In the genomic region with DNA sequence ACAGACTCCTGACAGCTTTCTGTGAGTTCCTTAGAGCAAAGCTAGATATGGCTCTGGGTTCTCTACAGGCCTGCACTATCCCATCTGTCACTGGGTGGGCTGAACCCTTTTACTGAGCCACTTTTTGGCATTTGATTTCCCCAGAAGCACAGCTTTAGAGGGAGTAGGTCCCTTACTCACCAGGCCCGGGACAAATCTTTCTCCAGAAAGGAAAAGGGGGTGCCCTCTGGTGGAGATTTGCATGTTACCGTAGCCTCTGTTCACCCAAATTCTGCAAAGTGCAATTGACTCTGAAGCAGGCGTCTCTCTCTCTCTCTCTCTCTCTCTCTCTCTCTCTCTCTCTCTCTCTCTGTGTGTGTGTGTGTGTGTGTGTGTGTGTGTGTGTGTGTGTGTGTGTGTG, we compare ENCODE assay signal across 10 mouse cellular contexts. TPM values are rescaled to one million over a fixed set of nuclear protein-coding genes. Genes with fewer than 3 reads are reported as not detected.
DNase-seq lines count a peak whose midpoint lies in the region; ATAC-seq and TF ChIP-seq lines count a peak whose summit lies in the region.
"Had no signal": no experiment of that assay in that cellular context is flagged by ENCODE, and none has a peak within 500 bp of the region (broad histone marks: within the 10 kb centered on the region; RNA-seq: fewer than 3 reads in every experiment).

No protein-coding gene starts in this region.

- no peak overlapping the region for H3K9ac ChIP-seq in forebrain, embryonic 14.5 days (ENCODE audit: low read length)
- H3K9ac ChIP-seq in forebrain, embryonic 13.5 days: no peak overlapping the region
- H3K9ac ChIP-seq in limb, embryonic 14.5 days (ENCODE audit: low read depth, low read length, severe bottlenecking): no peak overlapping the region

- H3K4me3 ChIP-seq in forebrain, embryonic 14.5 days (ENCODE audit: low read depth, low read length): no peak overlapping the region
- no peak overlapping the region for H3K4me3 ChIP-seq in forebrain, embryonic 13.5 days
- H3K4me3 ChIP-seq in limb, embryonic 14.5 days (replicated peaks; ENCODE audit: low read length): no peak overlapping the region

- no peak overlapping the region for H3K27ac ChIP-seq in forebrain, embryonic 14.5 days (ENCODE audit: low read depth, low read length)
- H3K27ac ChIP-seq in forebrain, embryonic 13.5 days: no peak overlapping the region
- H3K27ac ChIP-seq in limb, embryonic 14.5 days (replicated peaks; ENCODE audit: low read depth, low read length): no peak overlapping the region
- H3K27ac ChIP-seq: heart, embryonic 13.5 days; macrophage had no signal

- H3K9me3 ChIP-seq in forebrain, embryonic 14.5 days (replicated peaks; ENCODE audit: control insufficient read depth, low read length): no peaks in the 10 kb centered on the region
- no peaks in the 10 kb centered on the region for H3K9me3 ChIP-seq in forebrain, embryonic 13.5 days (replicated peaks)
- no peaks in the 10 kb centered on the region for H3K9me3 ChIP-seq in limb, embryonic 14.5 days (ENCODE audit: control insufficient read depth, low read length)
- H3K9me3 ChIP-seq: heart, embryonic 13.5 days had no signal

- TF ChIP-seq POLR2A in limb, embryonic 14.5 days (IDR thresholded peaks at IDR 0.05; ENCODE audit: borderline replicate concordance, extremely low read depth, insufficient read depth, insufficient read length): no peak

- peaks cover 7% of the 10 kb centered on the region for H3K4me1 ChIP-seq in forebrain, embryonic 14.5 days (ENCODE audit: control insufficient read depth, insufficient read depth, low read length)
- H3K4me1 ChIP-seq in forebrain, embryonic 13.5 days: peaks cover 27% of the 10 kb centered on the region
- H3K4me1 ChIP-seq in limb, embryonic 14.5 days (ENCODE audit: control insufficient read depth, insufficient read depth, low read length): 0 out of 2 replicates have a peak, but pooled peaks cover 8% of the 10 kb centered on the region

- peak; percentile 73 for DNase-seq in forebrain, embryonic 14.5 days (ENCODE audit: low spot score)
- DNase-seq in right cerebral cortex, adult 18-20 months: peak; percentile 50
- DNase-seq in right cerebral cortex, postnatal 36 days (ENCODE audit: low spot score in 2 of 2): no peak
- DNase-seq in embryo, embryonic 10.5 days (ENCODE audit: low spot score): peak; percentile 71
- DNase-seq in limb, embryonic 14.5 days (ENCODE audit: low spot score): peak; percentile 63
- DNase-seq in layer of hippocampus, adult 9-11 months: no peak

- no peaks in the 10 kb centered on the region for H3K36me3 ChIP-seq in forebrain, embryonic 14.5 days (ENCODE audit: control insufficient read depth, insufficient read depth, low read length)
- no peaks in the 10 kb centered on the region for H3K36me3 ChIP-seq in forebrain, embryonic 13.5 days (ENCODE audit: poor library complexity, severe bottlenecking)
- H3K36me3 ChIP-seq in limb, embryonic 14.5 days (ENCODE audit: control insufficient read depth, insufficient read depth, low read length): no peaks in the 10 kb centered on the region
- H3K36me3 ChIP-seq: heart, embryonic 13.5 days had no signal

- 3% methylated on average over 3 of the region's 3 CpGs for WGBS in forebrain, embryonic 14.5 days
- WGBS in forebrain, embryonic 13.5 days: 3% methylated on average over 3 of the region's 3 CpGs
- WGBS in limb, embryonic 14.5 days: 4% methylated on average over 3 of the region's 3 CpGs

- H3K27me3 ChIP-seq in forebrain, embryonic 14.5 days (replicated peaks; ENCODE audit: control insufficient read depth, insufficient read depth, low read length): 0 out of 2 replicates have a peak, but pooled peaks cover 2% of the 10 kb centered on the region
- peaks cover 23% of the 10 kb centered on the region for H3K27me3 ChIP-seq in forebrain, embryonic 13.5 days
- H3K27me3 ChIP-seq in limb, embryonic 14.5 days (ENCODE audit: control insufficient read depth, insufficient read depth, low read length): 0 out of 2 replicates have a peak, but pooled peaks cover 3% of the 10 kb centered on the region

- H3K4me2 ChIP-seq in forebrain, embryonic 14.5 days (ENCODE audit: low read length): no peak overlapping the region
- H3K4me2 ChIP-seq in forebrain, embryonic 13.5 days: no peak overlapping the region
- H3K4me2 ChIP-seq in limb, embryonic 14.5 days (replicated peaks; ENCODE audit: low read depth, low read length, severe bottlenecking): no peak overlapping the region

- ATAC-seq in forebrain, embryonic 14.5 days: peak; percentile 42; the same call in 1 of the 2 replicates
- ATAC-seq in forebrain, embryonic 13.5 days: no peak
- ATAC-seq in limb, embryonic 14.5 days (ENCODE audit: low FRiP score, low read depth): no peak
- no peak for ATAC-seq in activated CD4-positive, CD25-positive, alpha-beta regulatory T cell, adult 4 months

RNA-seq across cellular contexts. Expression of gene Lingo1, which starts 28.6 kb away (rescaled TPM):
- polyA plus RNA-seq in forebrain, embryonic 14.5 days (2014; fragmentation: Nextera tagmentation; extraction: Ambion mirVana): 19.0 and 26.7 TPM in 2 replicates
- 10.9 and 13.7 TPM in 2 replicates for polyA plus RNA-seq in forebrain, embryonic 13.5 days (2015; fragmentation: Nextera tagmentation; extraction: Ambion mirVana)
- 21.0 and 29.9 TPM in 2 replicates for polyA plus RNA-seq in limb, embryonic 14.5 days (2012; rRNA removed)
- polyA plus RNA-seq in limb, embryonic 14.5 days (2014; fragmentation: Nextera tagmentation; extraction: Ambion mirVana): 5.4 and 5.5 TPM in 2 replicates
- not detected for polyA plus RNA-seq in activated CD4-positive, CD25-positive, alpha-beta regulatory T cell, adult 4 months (2017; shearing (Covaris generic))
- polyA plus RNA-seq: macrophage had no signal

RNA-seq across cellular contexts. Expression of gene Odf3l1, which starts 39.6 kb away (rescaled TPM):
- not detected in 2 replicates for polyA plus RNA-seq in forebrain, embryonic 14.5 days (2014; fragmentation: Nextera tagmentation; extraction: Ambion mirVana)
- polyA plus RNA-seq in forebrain, embryonic 13.5 days (2015; fragmentation: Nextera tagmentation; extraction: Ambion mirVana): 0.44 TPM in 1 of 2 replicates, not detected in the other
- 2.6 and 2.9 TPM in 2 replicates for polyA plus RNA-seq in limb, embryonic 14.5 days (2012; rRNA removed)
- polyA plus RNA-seq in limb, embryonic 14.5 days (2014; fragmentation: Nextera tagmentation; extraction: Ambion mirVana): 1.7 and 1.8 TPM in 2 replicates
- not detected for polyA plus RNA-seq in activated CD4-positive, CD25-positive, alpha-beta regulatory T cell, adult 4 months (2017; shearing (Covaris generic))
- polyA plus RNA-seq: macrophage had no signal

RNA-seq across cellular contexts. Expression of gene Cspg4, which starts 39.9 kb away (rescaled TPM):
- polyA plus RNA-seq in forebrain, embryonic 14.5 days (2014; fragmentation: Nextera tagmentation; extraction: Ambion mirVana): 3.0 and 4.8 TPM in 2 replicates
- polyA plus RNA-seq in forebrain, embryonic 13.5 days (2015; fragmentation: Nextera tagmentation; extraction: Ambion mirVana): 3.0 and 3.1 TPM in 2 replicates
- 59.9 and 80.6 TPM in 2 replicates for polyA plus RNA-seq in limb, embryonic 14.5 days (2012; rRNA removed)
- polyA plus RNA-seq in limb, embryonic 14.5 days (2014; fragmentation: Nextera tagmentation; extraction: Ambion mirVana): 47.1 and 49.2 TPM in 2 replicates
- under 1 TPM in 1 of 2 experiments, not detected in 1; 0.33 TPM for polyA plus RNA-seq in activated CD4-positive, CD25-positive, alpha-beta regulatory T cell, adult 4 months (2017; shearing (Covaris generic))
- polyA plus RNA-seq: macrophage had no signal

Comparison
In these comparisons a context has a peak if more than half of its experiments do, and no peak if none do; other contexts are left out.
1. DNase-seq: peak in forebrain, embryonic 14.5 days (single experiment), right cerebral cortex, adult 18-20 months (single experiment), embryo, embryonic 10.5 days (single experiment) and limb, embryonic 14.5 days (single experiment); none in right cerebral cortex, postnatal 36 days (0 of 2) and layer of hippocampus, adult 9-11 months (single experiment).